Mouse (Mus musculus) megakaryocyte-erythroid progenitor cell, adult 5 weeks (primary cell): Measurements from ENCODE around the gene Ambp. TPM values are rescaled to one million over a fixed set of nuclear protein-coding genes. Genes with fewer than 3 reads are reported as not detected.

Experiments used
- polyA plus RNA-seq: library from polyadenylated mRNA; stranded (reverse); fragments of >175 nt; gene quantifications from 2 replicates; pipeline ENCODE4 v1.2.3, GENCODE M21; 2012

The Ambp gene
- polyA plus RNA-seq: 0.51 and 1.6 TPM in 2 replicates

DNA sequence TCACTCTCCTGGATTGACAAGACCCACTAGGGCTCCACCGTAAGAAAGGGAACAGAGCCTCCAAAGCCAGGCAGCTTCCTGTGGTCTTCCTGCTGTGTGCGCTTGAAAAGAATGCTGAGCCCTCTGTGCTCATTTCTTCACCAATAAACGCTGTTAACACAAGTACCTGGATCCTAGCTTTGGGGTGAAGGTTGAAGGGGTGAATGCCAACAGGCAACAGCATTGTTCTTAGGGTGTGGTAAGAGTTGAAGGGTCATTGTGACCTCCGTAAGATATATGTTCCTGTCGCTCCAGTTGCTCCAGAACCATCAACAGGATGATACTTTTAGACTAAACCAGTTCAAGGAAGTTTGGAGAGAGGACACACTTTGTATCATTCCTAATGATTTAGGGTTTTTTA is at the start of gene Ambp:
Gene Ambp, minus strand, starts transcription at position 101 of the 400 bp plus-strand sequence.

DNA sequence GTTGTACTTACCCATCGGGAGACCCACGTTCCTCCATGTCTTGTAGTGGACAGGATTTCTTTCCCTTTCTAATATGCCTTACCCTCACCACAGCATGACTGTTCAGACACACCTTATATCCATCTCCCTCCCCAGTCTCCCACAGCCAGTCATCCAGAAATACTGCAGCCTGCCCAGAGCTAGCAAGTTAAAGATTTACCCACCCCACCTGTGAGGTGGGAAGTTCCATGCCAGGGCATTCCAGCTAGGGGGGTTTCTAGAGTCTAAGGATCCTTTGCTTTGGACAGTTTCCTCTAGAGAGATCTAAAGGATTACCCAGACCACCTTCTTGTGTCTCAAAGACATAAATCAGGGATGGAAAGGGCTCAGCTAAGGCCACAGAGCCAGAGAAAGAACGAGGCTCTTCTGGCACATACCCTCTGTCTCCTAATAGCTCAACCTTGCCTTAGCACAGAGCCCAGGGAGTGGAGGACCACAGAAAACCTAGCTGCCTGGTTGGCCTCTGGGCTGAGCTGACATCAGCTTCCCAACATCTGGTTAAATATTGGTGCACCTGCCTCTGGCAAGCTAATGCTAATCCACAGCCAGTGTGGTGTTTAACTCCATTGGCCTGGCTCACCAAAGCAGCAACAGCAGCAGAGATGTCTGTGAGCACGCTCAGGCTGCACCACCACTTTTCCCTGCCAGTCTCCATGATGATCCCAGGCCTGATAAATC is 17.5 kb upstream of the Ambp start, which contains the start of gene Kif12:
Gene Kif12, minus strand, starts transcription at position 163 of the 717 bp plus-strand sequence.

Other genes with a start within 250 kb of the Ambp start
- gene Zfp618, start 189.2 kb downstream of the Ambp start, polyA plus RNA-seq: 0.06 and 0.09 TPM in 2 replicates
- not detected in 2 replicates for gene Kif12, start 17.3 kb upstream of the Ambp start, polyA plus RNA-seq
- gene Col27a1, start 59.2 kb upstream of the Ambp start, polyA plus RNA-seq: 0.81 and 1.4 TPM in 2 replicates
- gene Orm1, start 189.8 kb upstream of the Ambp start, polyA plus RNA-seq: 0.23 and 1.4 TPM in 2 replicates
- gene Orm3, start 201.4 kb upstream of the Ambp start, polyA plus RNA-seq: 0.07 TPM in 1 of 2 replicates, not detected in the other
- gene Orm2, start 207.7 kb upstream of the Ambp start, polyA plus RNA-seq: not detected in 2 replicates
- 61.6 and 76.7 TPM in 2 replicates for gene Akna, start 248.6 kb upstream of the Ambp start, polyA plus RNA-seq